Mouse (Mus musculus): ENCODE measurements around the gene Vmn1r159. TPM values are rescaled to one million over a fixed set of nuclear protein-coding genes. Genes with fewer than 3 reads are reported as not detected.
"Not testable (repeated sequence)": the region's sequence is repeated elsewhere in the genome, so short reads cannot be mapped to it uniquely, and the experiment has no call there.

The Vmn1r159 gene
- not detected in 2 replicates for polyA plus RNA-seq (2015; fragmentation: Nextera tagmentation; extraction: Ambion mirVana)

DNA sequence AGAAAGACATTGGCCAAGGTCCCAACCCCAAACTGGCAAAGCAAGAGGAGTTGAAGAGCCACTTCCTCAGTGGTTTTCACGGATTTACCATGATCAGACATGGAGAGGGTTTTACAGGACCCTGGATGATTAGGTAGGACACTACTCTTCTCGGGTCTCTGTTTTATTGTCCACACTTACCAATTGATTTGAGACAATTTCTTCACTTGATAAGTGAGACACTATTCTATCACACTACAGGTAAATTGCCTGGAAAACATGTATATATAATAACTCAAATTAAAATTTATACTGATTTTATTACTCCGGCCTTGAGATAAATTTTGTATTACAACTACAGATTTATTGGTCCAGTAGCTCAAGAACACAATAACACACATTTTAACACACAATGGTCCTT, at the start of gene Vmn1r159:
Vmn1r159 (minus strand) TSS at position 101 of the 400 bp plus-strand sequence.
- DNase-seq (ENCODE audit: low spot score): not testable (repeated sequence)

DNA sequence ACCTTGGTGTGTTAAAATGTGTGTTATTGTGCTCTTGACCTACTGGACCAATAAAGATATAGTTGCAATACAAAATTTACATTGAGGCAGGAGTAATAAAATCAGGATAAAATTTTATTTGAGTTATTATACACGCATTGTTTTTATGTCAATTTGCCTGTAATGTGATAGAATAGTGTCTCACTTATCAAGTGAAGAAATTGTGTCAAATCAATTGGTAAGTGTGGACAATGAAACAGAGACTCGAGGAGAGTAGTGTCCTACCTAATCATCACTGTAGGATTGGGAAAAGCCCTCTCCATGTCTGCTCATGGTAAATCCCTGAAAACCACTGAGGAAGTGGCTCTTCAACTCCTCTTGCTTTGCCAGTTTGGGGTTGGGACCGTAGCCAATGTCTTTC, 27.5 kb upstream of the Vmn1r159 start, which contains the start of gene Vmn1r160:
Vmn1r160 (plus strand) TSS at position 301 of the 400 bp plus-strand sequence.
- not testable (repeated sequence) for DNase-seq (ENCODE audit: low spot score)

Other genes with a start within 250 kb of the Vmn1r159 start
- gene Vmn1r155, start 185.6 kb downstream of the Vmn1r159 start, polyA plus RNA-seq (2015; fragmentation: Nextera tagmentation; extraction: Ambion mirVana): not detected in 2 replicates
- not detected in 2 replicates for gene Gm8693, start 151.3 kb downstream of the Vmn1r159 start, polyA plus RNA-seq (2015; fragmentation: Nextera tagmentation; extraction: Ambion mirVana)
- gene Gm4567, start 123.9 kb downstream of the Vmn1r159 start, polyA plus RNA-seq (2015; fragmentation: Nextera tagmentation; extraction: Ambion mirVana): not detected in 2 replicates
- gene Vmn1r157, start 81.9 kb downstream of the Vmn1r159 start, polyA plus RNA-seq (2015; fragmentation: Nextera tagmentation; extraction: Ambion mirVana): not detected in 2 replicates
- gene Vmn1r158, start 52.8 kb downstream of the Vmn1r159 start, polyA plus RNA-seq (2015; fragmentation: Nextera tagmentation; extraction: Ambion mirVana): not detected in 2 replicates
- gene Vmn1r160, start 27.6 kb upstream of the Vmn1r159 start, polyA plus RNA-seq (2015; fragmentation: Nextera tagmentation; extraction: Ambion mirVana): not detected in 2 replicates
- gene Gm4214, start 141.1 kb upstream of the Vmn1r159 start, polyA plus RNA-seq (2015; fragmentation: Nextera tagmentation; extraction: Ambion mirVana): not detected in 2 replicates
- gene Gm4216, start 176.3 kb upstream of the Vmn1r159 start, polyA plus RNA-seq (2015; fragmentation: Nextera tagmentation; extraction: Ambion mirVana): not detected in 2 replicates
- not detected in 2 replicates for gene Vmn1r163, start 211.9 kb upstream of the Vmn1r159 start, polyA plus RNA-seq (2015; fragmentation: Nextera tagmentation; extraction: Ambion mirVana)
- not detected in 2 replicates for gene Gm8720, start 223.9 kb upstream of the Vmn1r159 start, polyA plus RNA-seq (2015; fragmentation: Nextera tagmentation; extraction: Ambion mirVana)

Measured in thymus, postnatal 0 days (tissue).